Mouse (Mus musculus): Measurements from ENCODE around the gene Pvr. TPM values are rescaled to one million over a fixed set of nuclear protein-coding genes. Genes with fewer than 3 reads are reported as not detected.

The Pvr gene
- total RNA-seq, 2 experiments from 2014 or later = 14.6 to 14.8 TPM

GRCm38 (mm10) chr7:19949996-19950395 is 29.0 kb upstream of the Pvr start:
- intact Hi-C loops (cut with DNase I) = no loop called here
- no peak overlapping the region for H3K4me3 ChIP-seq
- no peak for TF ChIP-seq CTCF (IDR thresholded peaks at IDR 0.05)

GRCm38 (mm10) chr7:19948956-19949355 is 28.0 kb upstream of the Pvr start:
- DNase-seq (ENCODE audit: extremely low spot score in 1 of 2, low spot score in 2 of 2) = no peak
- TF ChIP-seq CTCF (IDR thresholded peaks at IDR 0.05) = no peak
- intact Hi-C loops (cut with DNase I) = no loop called here

More at GRCm38 (mm10) chr7:19949996-19950395, 29.0 kb upstream of the Pvr start:
- no peak for DNase-seq (ENCODE audit: extremely low spot score in 1 of 2, low spot score in 2 of 2)
- H3K27ac ChIP-seq = no peak overlapping the region

GRCm38 (mm10) chr7:19945821-19946515 is 25.0 kb upstream of the Pvr start:
- intact Hi-C loops (cut with DNase I) = no loop called here
- Histone ChIP-seq H3K4me3 (no peak overlapping the region), H3K27ac (no peak overlapping the region)
- no peak for TF ChIP-seq CTCF (IDR thresholded peaks at IDR 0.05)
- DNase-seq (ENCODE audit: extremely low spot score in 1 of 2, low spot score in 2 of 2) = no peak

More at GRCm38 (mm10) chr7:19948956-19949355, 28.0 kb upstream of the Pvr start:
- no peak overlapping the region for H3K4me3 ChIP-seq
- H3K27ac ChIP-seq = no peak overlapping the region

- DNase-seq (ENCODE audit: extremely low spot score in 1 of 2, low spot score in 2 of 2) = no peak
- no peak overlapping the region for H3K4me3 ChIP-seq
- H3K27ac ChIP-seq = no peak overlapping the region
- intact Hi-C loops (cut with DNase I) = no loop called here
- TF ChIP-seq CTCF (IDR thresholded peaks at IDR 0.05) = no peak
Measured at GRCm38 (mm10) chr7:19945201-19945600, 24.2 kb upstream of the Pvr start.

GRCm38 (mm10) chr7:19944709-19945108 is 23.7 kb upstream of the Pvr start:
- no peak overlapping the region for H3K27ac ChIP-seq
- no peak overlapping the region for H3K4me3 ChIP-seq
- no peak for DNase-seq (ENCODE audit: extremely low spot score in 1 of 2, low spot score in 2 of 2)
- no peak for TF ChIP-seq CTCF (IDR thresholded peaks at IDR 0.05)
- intact Hi-C loops (cut with DNase I) = no loop called here

GRCm38 (mm10) chr7:19940256-19940655 is 19.3 kb upstream of the Pvr start:
- no peak overlapping the region for H3K4me3 ChIP-seq
- intact Hi-C loops (cut with DNase I) = no loop called here
- DNase-seq (ENCODE audit: extremely low spot score in 1 of 2, low spot score in 2 of 2) = no peak
- H3K27ac ChIP-seq = no peak overlapping the region
- no peak for TF ChIP-seq CTCF (IDR thresholded peaks at IDR 0.05)

GRCm38 (mm10) chr7:19939555-19940235 is 18.7 kb upstream of the Pvr start:
- no peak overlapping the region for H3K27ac ChIP-seq
- TF ChIP-seq CTCF (IDR thresholded peaks at IDR 0.05) = no peak
- no peak overlapping the region for H3K4me3 ChIP-seq
- intact Hi-C loops (cut with DNase I) = no loop called here
- DNase-seq (ENCODE audit: extremely low spot score in 1 of 2, low spot score in 2 of 2) = peak; percentile 43 to 64

GRCm38 (mm10) chr7:19937229-19937821 is 16.4 kb upstream of the Pvr start:
- intact Hi-C loops (cut with DNase I) = no loop called here

GRCm38 (mm10) chr7:19935961-19936360 is 15.0 kb upstream of the Pvr start:
- intact Hi-C loops (cut with DNase I) = no loop called here
- no peak for TF ChIP-seq CTCF (IDR thresholded peaks at IDR 0.05)
- no peak for DNase-seq (ENCODE audit: extremely low spot score in 1 of 2, low spot score in 2 of 2)
- Histone ChIP-seq H3K4me3 (no peak overlapping the region), H3K27ac (no peak overlapping the region)

More at GRCm38 (mm10) chr7:19937229-19937821, 16.4 kb upstream of the Pvr start:
- Histone ChIP-seq H3K27ac (no peak overlapping the region), H3K4me3 (no peak overlapping the region)
- no peak for TF ChIP-seq CTCF (IDR thresholded peaks at IDR 0.05)
- no peak for DNase-seq (ENCODE audit: extremely low spot score in 1 of 2, low spot score in 2 of 2)

GRCm38 (mm10) chr7:19935171-19935751 is 14.3 kb upstream of the Pvr start:
- no peak for DNase-seq (ENCODE audit: extremely low spot score in 1 of 2, low spot score in 2 of 2)
- intact Hi-C loops (cut with DNase I) = no loop called here
- Histone ChIP-seq H3K4me3 (no peak overlapping the region), H3K27ac (no peak overlapping the region)
- no peak for TF ChIP-seq CTCF (IDR thresholded peaks at IDR 0.05)

GRCm38 (mm10) chr7:19932877-19933809 is 12.2 kb upstream of the Pvr start:
- intact Hi-C loops (cut with DNase I) = loop anchor here (1.0 kb wide), 2 partner anchors 12 to 23 kb away; partner anchors contain the start of gene Pvr
- TF ChIP-seq CTCF (IDR thresholded peaks at IDR 0.05) = no peak
- H3K4me3 ChIP-seq = no peak overlapping the region; the same call in 1 of the 2 replicates
- peak overlapping the region; percentile 72 for H3K27ac ChIP-seq
- peak; percentile 80 to 85 for DNase-seq (ENCODE audit: extremely low spot score in 1 of 2, low spot score in 2 of 2)

Data from left cerebral cortex, adult 2 months (tissue).